Mouse (Mus musculus) kidney, postnatal 0 days (tissue): Measurements from ENCODE around the gene Gucd1. TPM values are rescaled to one million over a fixed set of nuclear protein-coding genes. Genes with fewer than 3 reads are reported as not detected.
A peak's percentile ranks its signal among the peaks of the same experiment; 100 is the strongest.

ENCODE experiments used
- ATAC-seq: fragments of 200-750 bp; cut with Nextera tagmentation; replicated peaks from 2 replicates; pipeline ENCODE4 v1.8.0; 2017; ENCODE audit warnings: low read depth, moderate number of reproducible peaks, moderate TSS enrichment, moderate library complexity; ENCODE audit not compliant: low FRiP score
- DNase-seq: peaks from one replicate; pipeline ENCODE4 v3.0.0-alpha.2; 2016; ENCODE audit warnings: low spot score
- H3K27ac ChIP-seq: fragments of 300-500 bp; sonication (generic); 2 replicates; pipeline ENCODE4 v1.5.1; 2014; ENCODE audit warnings: mild to moderate bottlenecking
- H3K27me3 ChIP-seq: fragments of 300-500 bp; sonication (generic); 2 replicates; pipeline ENCODE4 v1.6.1; 2014; ENCODE audit warnings: low read length, mixed read lengths; ENCODE audit not compliant: insufficient read depth
- H3K36me3 ChIP-seq: fragments of 300-500 bp; sonication (generic); 2 replicates; pipeline ENCODE4 v1.6.1; 2014; ENCODE audit warnings: low read length, mixed read lengths; ENCODE audit not compliant: insufficient read depth
- H3K4me1 ChIP-seq: fragments of 300-500 bp; sonication (generic); replicated peaks from 2 replicates; pipeline ENCODE4 v1.6.1; 2014; ENCODE audit warnings: antibody characterized with exemption, low read length, mixed read lengths; ENCODE audit not compliant: insufficient read depth
- H3K4me2 ChIP-seq: fragments of 300-500 bp; sonication (generic); 2 replicates; pipeline ENCODE4 v1.6.1; 2014; ENCODE audit warnings: mild to moderate bottlenecking, low read length, moderate library complexity, mixed read lengths
- H3K4me3 ChIP-seq: fragments of 300-500 bp; sonication (generic); replicated peaks from 2 replicates; pipeline ENCODE4 v1.5.1; 2014; ENCODE audit warnings: low read depth, low read length
- H3K9ac ChIP-seq: fragments of 300-500 bp; sonication (generic); 2 replicates; pipeline ENCODE4 v1.6.1; 2014; ENCODE audit warnings: low read depth, low read length
- H3K9me3 ChIP-seq: fragments of 300-500 bp; sonication (generic); replicated peaks from 2 replicates; pipeline ENCODE4 v1.6.1; 2016; ENCODE audit warnings: low read length, inconsistent platforms, mixed read lengths
- CTCF ChIP-seq: IDR thresholded peaks from 2 replicates; pipeline ENCODE4 v1.5.1; 2016; ENCODE audit warnings: antibody characterized with exemption, low read depth, mild to moderate bottlenecking, moderate library complexity
- WGBS: fragments of 180-500 bp; shearing (Covaris S2); extraction: QIAGEN DNeasy Blood & Tissue Kit; methylation state at CpG from one replicate; pipeline ENCODE4 v1.1.7; 2014; 5-methylcytosine and 5-hydroxymethylcytosine counted together
- polyA plus RNA-seq: library from polyadenylated mRNA; unstranded; fragments of >200 nt; fragmentation: Nextera tagmentation; extraction: Ambion mirVana; gene quantifications from 2 replicates; pipeline ENCODE4 v1.2.1, GENCODE M21; 2015

The Gucd1 gene
- polyA plus RNA-seq, 1 experiment from 2014 or later = 51.9 TPM

DNA sequence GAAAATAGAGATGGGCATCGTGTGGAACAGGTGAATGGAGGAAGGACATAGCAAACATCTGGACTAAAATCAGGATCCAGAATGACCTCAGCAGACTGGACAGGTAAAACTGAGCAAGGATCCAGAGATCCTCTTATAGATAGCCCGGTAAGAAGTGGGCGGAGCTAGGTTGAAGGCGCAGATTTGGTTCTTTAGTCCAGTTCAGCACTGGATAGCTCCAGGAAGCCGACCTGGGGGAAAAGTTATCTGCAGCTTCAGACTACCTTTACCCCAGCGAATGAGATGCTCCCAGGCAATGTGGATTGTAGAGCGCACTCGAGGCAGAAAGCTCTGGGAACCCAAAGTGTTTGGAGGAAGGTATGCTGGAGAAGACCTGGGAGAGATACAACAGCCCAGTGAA is 175.8 kb downstream of the Gucd1 start:
- Histone ChIP-seq H3K27me3 (no peaks in the 10 kb centered on the region), H3K27ac (no peak overlapping the region), H3K4me1 (no peaks in the 10 kb centered on the region), H3K4me2 (no peak overlapping the region), H3K36me3 (no peaks in the 10 kb centered on the region), H3K9ac (no peak overlapping the region), H3K4me3 (no peak overlapping the region), H3K9me3 (no peaks in the 10 kb centered on the region)
- WGBS = 42% methylated on average over 8 of the region's 8 CpGs
- peak; percentile 50 for DNase-seq
- no peak for TF ChIP-seq CTCF
- ATAC-seq = no peak

DNA sequence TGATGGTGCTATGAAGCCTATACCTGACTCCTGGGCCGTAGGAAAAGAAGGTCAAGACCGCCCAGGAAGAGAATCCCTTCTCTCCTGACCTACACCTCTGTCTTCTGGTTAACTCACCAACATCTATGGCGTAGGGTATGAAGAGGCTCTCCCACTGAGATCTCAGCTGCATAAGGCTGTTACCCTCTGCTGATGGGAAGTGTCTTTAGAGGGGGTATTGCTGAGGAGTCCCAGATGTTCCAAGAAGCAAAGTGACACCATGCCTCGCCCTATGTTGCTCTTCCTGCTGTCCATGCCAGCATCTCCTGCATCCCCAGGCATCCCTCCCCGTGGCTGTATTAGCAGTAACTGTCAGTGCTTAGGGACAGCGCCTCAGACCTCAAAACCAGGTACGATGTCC is 178.4 kb downstream of the Gucd1 start:
- H3K4me1 ChIP-seq = no peaks in the 10 kb centered on the region
- DNase-seq = no peak

DNA sequence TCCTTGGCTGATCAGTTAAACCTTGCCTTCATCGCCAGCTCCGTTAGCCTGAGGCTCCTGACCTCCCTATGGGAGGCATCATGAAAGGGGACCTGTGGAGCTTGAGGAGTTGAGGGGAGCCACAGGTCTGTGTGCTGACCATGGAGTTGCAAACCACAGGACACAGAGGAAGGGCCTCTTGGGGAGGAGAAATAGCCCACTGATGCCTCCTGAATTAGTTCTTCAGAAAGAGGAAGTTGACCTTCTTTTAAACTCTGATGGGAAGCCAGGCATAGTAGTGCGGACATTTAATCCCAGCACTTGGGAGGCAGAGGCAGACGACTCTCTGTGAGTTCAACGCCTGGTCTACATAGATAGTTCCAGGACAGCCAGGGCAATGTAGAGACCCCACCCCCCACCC is 178.9 kb downstream of the Gucd1 start:
- H3K4me2 ChIP-seq = no peak overlapping the region
- WGBS = 81% methylated on average over 5 of the region's 5 CpGs
- H3K36me3 ChIP-seq = no peaks in the 10 kb centered on the region
- H3K9me3 ChIP-seq = no peaks in the 10 kb centered on the region
- H3K4me3 ChIP-seq = no peak overlapping the region
- H3K4me1 ChIP-seq = no peaks in the 10 kb centered on the region
- H3K9ac ChIP-seq = no peak overlapping the region
- no peak for DNase-seq
- no peaks in the 10 kb centered on the region for H3K27me3 ChIP-seq
- no peak for ATAC-seq
- H3K27ac ChIP-seq = no peak overlapping the region
- TF ChIP-seq CTCF = no peak

More for the DNA sequence above, 178.4 kb downstream of the Gucd1 start:
- Histone ChIP-seq H3K4me2 (no peak overlapping the region), H3K27me3 (no peaks in the 10 kb centered on the region), H3K9ac (no peak overlapping the region), H3K4me3 (no peak overlapping the region), H3K9me3 (no peaks in the 10 kb centered on the region), H3K27ac (no peak overlapping the region), H3K36me3 (no peaks in the 10 kb centered on the region)
- no peak for ATAC-seq
- WGBS = 82% methylated on average over 7 of the region's 7 CpGs
- no peak for TF ChIP-seq CTCF

DNA sequence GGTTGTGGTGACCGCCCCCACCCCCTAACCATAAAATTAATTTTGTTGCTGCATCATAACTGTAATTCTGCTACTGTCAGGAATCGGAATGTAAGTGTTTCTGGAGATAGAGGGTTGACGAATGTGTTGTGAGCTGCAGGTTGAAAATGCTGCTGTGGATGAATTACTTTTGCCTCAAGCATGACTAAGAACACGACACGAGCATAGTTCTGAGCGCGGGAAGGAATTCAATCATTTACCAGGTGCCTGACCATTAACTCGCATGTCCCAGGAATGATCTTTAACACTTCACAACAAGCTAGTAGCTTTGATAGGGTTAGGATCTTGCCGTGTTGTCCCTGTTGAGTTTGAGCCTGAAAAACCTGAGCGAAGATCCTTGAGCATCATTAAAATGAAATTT is 180.5 kb downstream of the Gucd1 start:
- Histone ChIP-seq H3K4me1 (no peaks in the 10 kb centered on the region), H3K9ac (no peak overlapping the region), H3K9me3 (no peaks in the 10 kb centered on the region), H3K27me3 (no peaks in the 10 kb centered on the region), H3K27ac (no peak overlapping the region), H3K4me2 (no peak overlapping the region), H3K36me3 (no peaks in the 10 kb centered on the region), H3K4me3 (no peak overlapping the region)
- no peak for TF ChIP-seq CTCF
- 53% methylated on average over 10 of the region's 10 CpGs for WGBS
- DNase-seq = peak; percentile 29
- ATAC-seq = no peak

DNA sequence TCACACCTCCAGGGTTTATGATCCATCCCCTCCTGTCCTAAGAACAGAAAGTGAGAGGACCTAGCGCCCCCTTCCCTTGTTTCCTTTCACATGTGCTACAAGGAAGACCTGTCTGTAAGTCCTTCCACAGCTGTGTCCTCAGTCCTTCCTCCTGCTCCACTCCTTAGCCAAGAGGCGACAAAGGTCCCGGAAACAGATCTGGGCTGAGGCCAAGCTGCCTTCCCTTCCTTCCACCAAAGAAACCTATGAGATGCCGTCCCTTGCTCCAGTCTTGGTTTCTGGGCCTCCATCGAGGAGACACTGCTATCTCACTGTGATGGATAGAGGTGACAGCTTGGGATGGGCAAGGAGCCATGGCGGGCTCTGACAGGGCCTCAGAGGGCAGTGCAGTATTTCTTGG is 182.7 kb downstream of the Gucd1 start:
- H3K9ac ChIP-seq = no peak overlapping the region
- no peaks in the 10 kb centered on the region for H3K27me3 ChIP-seq
- DNase-seq = no peak
- 78% methylated on average over 6 of the region's 6 CpGs for WGBS
- TF ChIP-seq CTCF = no peak
- no peak overlapping the region for H3K27ac ChIP-seq
- ATAC-seq = no peak
- no peaks in the 10 kb centered on the region for H3K36me3 ChIP-seq
- H3K4me2 ChIP-seq = no peak overlapping the region
- no peaks in the 10 kb centered on the region for H3K9me3 ChIP-seq
- no peaks in the 10 kb centered on the region for H3K4me1 ChIP-seq
- no peak overlapping the region for H3K4me3 ChIP-seq

DNA sequence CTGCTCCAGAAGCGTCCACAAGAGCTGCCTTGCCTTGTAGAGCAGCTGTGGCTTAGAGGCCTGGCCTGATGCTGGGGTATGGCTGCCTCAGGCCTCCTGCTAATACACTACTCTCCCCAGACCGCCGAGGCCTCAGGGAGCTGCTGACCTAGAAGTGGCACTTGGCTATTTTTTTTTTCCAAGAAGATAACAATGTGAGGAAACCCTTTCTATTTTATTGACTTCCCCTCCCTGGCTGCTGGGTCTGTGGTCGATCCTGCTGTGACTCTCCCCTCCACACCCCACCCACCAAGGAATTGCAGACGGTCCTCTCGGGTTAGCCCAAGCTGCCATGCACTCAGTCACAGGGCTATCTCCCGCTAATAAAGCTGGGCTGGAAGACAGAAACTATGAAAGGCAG is 183.6 kb downstream of the Gucd1 start:
- Histone ChIP-seq H3K36me3 (no peaks in the 10 kb centered on the region), H3K4me1 (no peaks in the 10 kb centered on the region), H3K9me3 (no peaks in the 10 kb centered on the region), H3K27me3 (no peaks in the 10 kb centered on the region), H3K9ac (no peak overlapping the region), H3K27ac (no peak overlapping the region), H3K4me3 (no peak overlapping the region), H3K4me2 (no peak overlapping the region)
- WGBS = 62% methylated on average over 7 of the region's 7 CpGs
- no peak for TF ChIP-seq CTCF
- ATAC-seq (no peak), DNase-seq (no peak)

DNA sequence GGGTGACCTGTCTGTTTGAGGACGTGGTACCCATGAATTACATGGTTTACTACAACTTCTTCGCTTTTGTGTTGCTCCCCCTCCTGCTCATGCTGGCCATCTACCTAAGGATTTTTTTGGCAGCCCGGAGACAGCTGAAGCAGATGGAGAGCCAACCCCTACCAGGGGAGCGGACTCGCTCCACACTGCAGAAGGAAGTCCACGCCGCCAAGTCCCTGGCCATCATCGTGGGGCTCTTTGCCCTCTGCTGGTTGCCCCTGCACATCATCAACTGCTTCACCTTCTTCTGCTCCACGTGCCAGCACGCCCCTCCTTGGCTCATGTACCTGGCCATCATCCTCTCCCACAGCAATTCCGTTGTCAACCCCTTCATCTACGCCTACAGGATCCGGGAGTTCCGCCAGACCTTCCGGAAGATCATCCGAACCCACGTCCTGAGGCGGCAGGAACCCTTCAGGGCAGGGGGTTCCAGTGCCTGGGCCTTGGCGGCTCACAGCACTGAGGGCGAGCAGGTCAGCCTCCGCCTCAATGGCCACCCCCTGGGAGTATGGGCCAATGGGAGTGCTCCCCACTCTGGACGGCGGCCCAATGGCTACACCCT is 184.5 kb downstream of the Gucd1 start:
- Histone ChIP-seq H3K4me3 (no peak overlapping the region), H3K27me3 (no peaks in the 10 kb centered on the region), H3K9ac (no peak overlapping the region), H3K4me1 (no peaks in the 10 kb centered on the region), H3K36me3 (no peaks in the 10 kb centered on the region), H3K4me2 (no peak overlapping the region), H3K9me3 (no peaks in the 10 kb centered on the region), H3K27ac (no peak overlapping the region)
- no peak for TF ChIP-seq CTCF
- 0 out of 2 replicates have a peak, but pooled peaks have one; percentile 10 for ATAC-seq
- WGBS = 95% methylated on average over 23 of the region's 23 CpGs
- no peak for DNase-seq
